Mouse (Mus musculus) hindlimb bud, embryonic 11.5 days (tissue): ENCODE results near the gene Idh3a.
"Not testable (repeated sequence)": the region's sequence is repeated elsewhere in the genome, so short reads cannot be mapped to it uniquely, and the experiment has no call there.

Source experiments
- DNase-seq: peaks from one replicate; pipeline ENCODE4 v3.0.0-alpha.2; 2012; ENCODE audit warnings: low read depth, low spot score; ENCODE audit errors: extremely low spot score

Gene Idh3a

GRCm38 (mm10) chr9:54585839-54586198 is 315 bp upstream of the Idh3a start:
- DNase-seq: no peak

DNA sequence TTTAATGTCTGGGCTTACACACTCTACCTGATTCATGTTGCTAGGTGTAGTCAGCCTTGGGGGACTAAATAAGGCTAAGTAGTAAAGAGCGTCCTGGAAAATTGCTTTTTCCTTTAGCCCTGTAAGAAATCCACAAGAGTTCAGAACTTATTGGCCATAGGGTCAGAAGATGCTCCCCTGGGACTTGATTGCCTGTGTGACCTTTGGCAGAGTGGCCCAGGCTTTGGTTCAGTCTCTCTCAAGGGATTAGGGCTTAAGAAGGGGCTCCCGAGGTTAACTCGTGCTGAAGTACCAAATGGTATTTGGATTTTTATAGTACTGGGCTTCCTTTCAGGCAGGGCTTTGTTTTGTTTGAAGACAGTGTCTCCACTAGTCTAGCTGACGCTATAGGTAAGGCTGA is 1.7 kb downstream of the Idh3a start:
- DNase-seq: no peak

DNA sequence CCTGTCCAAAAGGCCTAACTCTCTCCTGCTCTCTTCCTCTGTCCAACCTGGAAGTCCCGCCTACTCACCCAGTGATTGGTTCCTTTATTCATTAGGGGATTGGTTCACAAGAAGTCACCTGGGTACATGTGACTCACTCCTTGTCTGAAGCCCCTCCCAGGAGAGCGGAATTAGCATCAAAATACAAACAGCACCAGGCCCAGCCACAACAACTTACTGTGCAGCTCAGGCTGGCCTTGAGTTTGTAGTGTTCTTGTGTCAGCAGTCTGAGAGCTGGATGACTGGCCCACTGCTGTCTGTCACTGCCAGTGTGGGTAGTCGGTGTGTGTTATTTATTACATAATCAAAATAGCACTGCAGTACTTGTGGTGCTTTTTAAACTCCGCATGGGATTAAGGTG is 7.5 kb downstream of the Idh3a start:
- not testable (repeated sequence) for DNase-seq

DNA sequence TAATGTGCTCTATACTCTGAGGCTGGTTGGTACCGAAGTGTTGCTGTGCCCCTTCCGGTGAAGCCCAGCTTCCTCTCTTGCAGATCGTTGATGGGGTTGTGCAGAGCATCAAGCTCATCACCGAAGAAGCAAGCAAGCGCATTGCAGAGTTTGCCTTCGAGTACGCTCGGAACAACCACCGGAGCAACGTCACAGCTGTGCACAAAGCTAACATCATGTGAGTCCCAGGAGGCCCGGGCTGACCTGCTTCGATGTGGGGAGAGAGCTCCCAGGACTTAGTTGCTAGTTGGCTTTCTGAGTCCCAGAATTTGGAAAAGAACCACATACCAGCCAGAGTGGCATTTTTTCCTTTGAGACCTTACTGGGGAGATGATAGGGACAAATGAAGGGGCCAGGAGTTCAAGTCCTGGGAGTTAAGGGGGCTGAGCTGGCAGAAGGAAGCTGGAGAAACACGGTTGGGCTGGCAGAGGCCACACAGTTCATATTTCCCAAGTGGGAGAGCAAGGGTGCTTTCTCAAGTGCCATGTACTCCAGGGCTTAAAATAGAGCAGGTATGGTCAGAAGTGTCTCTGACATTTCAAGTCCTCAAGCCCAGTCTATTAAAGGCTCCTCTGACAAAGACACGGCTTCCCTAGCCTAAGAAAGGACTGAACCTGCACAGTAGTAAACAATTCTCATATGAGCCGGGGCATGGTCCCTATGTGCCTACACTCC is 10.8 kb downstream of the Idh3a start:
- no peak for DNase-seq

- DNase-seq: no peak
Observed at GRCm38 (mm10) chr9:54602386-54602785, 16.3 kb downstream of the Idh3a start.

DNA sequence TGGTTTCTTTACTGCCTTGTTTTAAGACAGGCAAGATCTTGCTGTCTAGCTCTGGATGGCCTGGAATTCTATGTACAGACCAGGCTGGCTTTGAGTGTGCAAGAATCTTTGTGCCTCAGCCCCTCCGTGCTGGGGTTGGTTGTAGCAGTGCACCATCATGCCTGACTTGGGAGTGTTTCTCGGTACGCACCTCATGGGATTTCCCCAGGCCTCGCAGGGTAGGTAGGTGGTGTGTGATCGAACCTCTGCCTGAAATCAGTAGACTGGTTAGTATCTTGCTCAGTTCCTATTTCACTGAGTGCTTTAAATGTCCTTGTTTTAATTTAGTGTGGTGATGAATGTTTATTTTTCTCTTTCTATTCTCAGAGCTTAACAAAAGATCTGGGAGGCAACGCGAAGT is 16.8 kb downstream of the Idh3a start:
- DNase-seq: no peak

GRCm38 (mm10) chr9:54604131-54604654 is 18.1 kb downstream of the Idh3a start:
- no peak for DNase-seq

DNA sequence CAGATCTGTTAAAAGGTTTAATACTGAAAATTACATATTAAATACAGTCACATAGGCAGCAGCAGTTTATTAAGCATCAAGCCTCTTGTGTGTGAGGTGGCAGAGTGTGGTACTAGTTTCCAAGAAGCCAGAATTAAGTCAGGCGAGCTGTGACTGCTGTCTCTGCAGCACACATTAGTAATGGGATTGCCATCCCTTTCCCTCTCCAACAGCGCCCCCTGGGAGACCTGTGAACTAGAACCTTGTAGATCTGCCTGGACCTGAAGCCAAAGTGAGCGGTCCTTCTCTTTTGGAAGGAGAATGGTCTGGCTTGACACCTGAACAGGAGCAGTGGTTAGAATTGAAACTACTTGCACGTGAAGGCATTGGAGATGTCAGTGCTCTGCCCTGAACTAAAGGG is 18.8 kb downstream of the Idh3a start:
- no peak for DNase-seq

- no peak for DNase-seq
Observed at GRCm38 (mm10) chr9:54612781-54613191, 26.7 kb downstream of the Idh3a start.

DNA sequence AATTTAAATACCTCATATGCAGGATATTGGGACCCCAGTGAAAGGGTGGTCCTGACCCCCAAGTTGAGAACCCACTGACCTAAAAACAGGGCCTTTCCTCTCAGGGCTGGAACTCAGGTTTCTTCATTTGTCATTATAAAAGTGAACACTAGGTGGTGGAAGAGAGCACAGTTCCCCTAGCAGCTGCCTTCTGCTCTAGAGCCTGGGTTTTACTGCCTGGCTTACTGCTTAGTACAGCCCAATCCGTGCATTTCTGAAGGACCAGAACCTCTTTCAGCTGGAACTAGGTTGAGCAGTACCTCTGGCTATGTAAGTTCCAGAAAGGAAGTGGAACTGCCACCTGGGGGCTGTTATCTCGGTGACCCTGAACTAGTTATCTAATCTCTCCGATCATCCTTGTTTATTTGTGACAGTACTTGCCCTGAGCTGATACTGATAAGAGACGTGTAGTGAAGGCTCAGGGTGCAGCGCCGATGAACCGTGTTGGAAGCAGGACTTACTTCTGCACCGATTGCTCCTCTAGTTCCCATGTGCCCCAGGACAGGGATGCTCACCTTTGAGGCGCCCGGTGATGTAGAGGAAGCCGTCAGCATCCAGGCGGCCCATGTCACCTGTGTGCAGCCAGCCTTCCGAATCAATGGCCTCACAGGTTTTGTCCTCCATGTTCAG is 28.2 kb downstream of the Idh3a start:
- DNase-seq: peak; percentile 73

DNA sequence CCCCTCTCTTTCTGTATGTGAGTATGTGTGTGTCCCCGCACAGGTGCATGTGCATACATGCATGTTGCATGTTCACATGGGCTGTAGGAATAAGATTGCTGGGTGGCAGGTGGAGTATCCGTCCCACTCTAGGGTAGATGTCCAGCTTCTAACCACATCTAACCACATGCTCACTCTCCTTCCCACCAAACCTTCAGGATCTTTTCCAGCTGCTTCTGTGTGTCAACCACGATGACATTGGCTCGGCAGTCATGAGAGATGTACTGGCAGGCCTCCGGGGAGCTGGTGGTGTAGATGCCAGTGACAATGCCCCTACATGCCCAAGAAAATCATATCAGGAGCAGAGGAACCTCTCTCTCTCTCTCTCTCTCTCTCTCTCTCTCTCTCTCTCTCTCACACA is 41.1 kb downstream of the Idh3a start:
- no peak for DNase-seq

DNA sequence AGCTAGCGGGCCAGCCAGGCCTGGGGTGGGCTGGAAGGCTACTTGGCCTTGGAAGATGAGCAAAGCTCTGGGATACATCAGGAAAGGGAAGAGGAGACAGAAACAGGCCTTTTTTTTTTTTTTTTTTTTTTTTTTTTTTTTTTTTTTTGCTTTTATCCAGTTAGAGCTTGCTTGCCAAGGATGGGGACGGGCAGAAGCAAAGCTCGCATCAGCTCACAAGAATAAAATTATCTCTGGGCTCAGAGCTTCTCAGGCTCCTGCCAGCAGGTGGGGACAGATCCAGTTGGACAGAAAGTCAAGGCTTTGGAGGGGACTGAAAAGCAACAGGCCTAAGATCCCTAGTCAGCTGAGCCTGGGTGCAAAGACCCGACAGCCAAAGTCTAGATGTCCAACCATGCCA is 42.6 kb downstream of the Idh3a start:
- no peak for DNase-seq

DNA sequence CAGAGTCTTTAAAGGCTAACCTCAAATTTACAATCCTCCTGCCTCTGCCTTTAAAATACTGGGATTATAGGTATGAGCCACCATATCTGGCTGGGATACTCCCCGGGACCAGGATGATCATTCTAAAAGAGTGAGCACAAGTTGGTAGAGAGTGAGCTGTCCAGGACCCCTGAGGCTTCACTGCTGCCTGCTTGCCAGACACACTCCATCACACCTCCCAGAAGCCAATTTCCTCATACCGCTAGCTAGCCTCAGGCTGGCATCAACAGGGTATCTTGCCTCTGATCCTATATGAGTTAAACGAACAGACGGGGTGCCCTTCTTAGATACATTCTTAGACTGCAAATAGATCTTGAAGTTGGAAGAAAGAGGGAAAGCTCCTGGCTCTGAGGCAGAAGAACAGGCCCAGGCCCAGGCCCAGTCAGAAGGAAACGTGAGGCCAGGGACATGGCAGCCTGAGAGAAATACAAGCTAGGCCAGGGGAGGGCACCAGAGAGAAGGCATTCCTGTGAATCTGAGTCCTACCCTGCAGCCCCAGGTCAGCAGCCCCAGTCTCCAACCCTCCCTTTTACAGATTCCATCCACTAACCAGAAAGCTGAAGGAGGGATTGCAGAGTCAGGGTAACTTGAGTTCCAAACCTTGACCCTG is 43.6 kb downstream of the Idh3a start:
- no peak for DNase-seq

- no peak for DNase-seq
Observed at GRCm38 (mm10) chr9:54630905-54631304, 44.8 kb downstream of the Idh3a start.

- no peak for DNase-seq
Observed at GRCm38 (mm10) chr9:54633401-54633800, 47.3 kb downstream of the Idh3a start.

GRCm38 (mm10) chr9:54637510-54638314 is 51.6 kb downstream of the Idh3a start:
- no peak for DNase-seq

GRCm38 (mm10) chr9:54639192-54639591 is 53.1 kb downstream of the Idh3a start:
- DNase-seq: no peak

DNA sequence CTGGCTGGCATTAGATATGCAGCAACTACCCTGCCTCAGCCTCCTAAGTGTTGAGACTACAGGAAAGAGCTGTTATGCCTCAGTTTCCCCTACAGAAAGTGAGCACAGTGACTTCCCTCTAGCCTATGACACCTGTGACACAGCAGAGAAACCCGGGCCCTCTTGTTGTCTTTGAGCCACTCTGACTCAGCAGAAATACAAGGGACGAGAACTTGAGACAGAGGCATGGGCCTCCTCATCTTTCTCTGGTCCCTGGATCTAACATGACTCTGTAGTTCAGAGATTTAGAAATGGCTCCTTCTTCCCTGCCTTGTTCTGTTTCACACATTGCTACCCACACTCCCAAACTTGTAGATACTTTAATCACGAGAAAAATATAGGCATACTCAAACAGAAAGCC is 55.4 kb downstream of the Idh3a start:
- no peak for DNase-seq

- DNase-seq: no peak
Observed at GRCm38 (mm10) chr9:54642149-54642548, 56.0 kb downstream of the Idh3a start.

- no peak for DNase-seq
Observed at GRCm38 (mm10) chr9:54642556-54642955, 56.4 kb downstream of the Idh3a start.

- DNase-seq: no peak
Observed at GRCm38 (mm10) chr9:54643179-54643578, 57.0 kb downstream of the Idh3a start.
